Mouse (Mus musculus) bone marrow, adult 2 months (tissue): ENCODE measurements around the gene Atg4a-ps.

Experiments
- CTCF ChIP-seq: fragments of 200-500 bp; IDR thresholded peaks from 2 replicates; pipeline ENCODE4 v1.5.1; 2011; ENCODE audit warnings: low read length, control low read depth; ENCODE audit not compliant: control insufficient read depth, insufficient read depth
- POLR2A ChIP-seq: fragments of 200-500 bp; IDR thresholded peaks from 2 replicates; pipeline ENCODE4 v1.6.1; 2011; ENCODE audit warnings: low read depth, mild to moderate bottlenecking, control low read depth, low read length, borderline replicate concordance; ENCODE audit not compliant: control insufficient read depth

- TF ChIP-seq CTCF (no peak), POLR2A (no peak)
These were observed 49.7 kb upstream of the Atg4a-ps start for GRCm38 (mm10) chr3:103695556-103695955.
